Mouse (Mus musculus): Measurements from ENCODE around the gene Pold2. TPM values are rescaled to one million over a fixed set of nuclear protein-coding genes. Genes with fewer than 3 reads are reported as not detected.

The Pold2 gene
- polyA plus RNA-seq, 1 experiment from 2014 or later: 86.8 TPM

GRCm38 (mm10) chr11:5850452-5850851, 27.6 kb downstream of the Pold2 start:
- Histone ChIP-seq H3K27ac (ENCODE audit: low read depth, low read length) (no peak overlapping the region), H3K36me3 (ENCODE audit: control insufficient read depth, insufficient read depth, low read length) (no peaks in the 10 kb centered on the region), H3K27me3 (ENCODE audit: control insufficient read depth, insufficient read depth, low read length) (no peaks in the 10 kb centered on the region), H3K9me3 (replicated peaks; ENCODE audit: control insufficient read depth, low read length) (no peaks in the 10 kb centered on the region), H3K9ac (ENCODE audit: low read depth, low read length) (no peak overlapping the region), H3K4me3 (ENCODE audit: low read depth, low read length) (no peak overlapping the region), H3K4me1 (ENCODE audit: control insufficient read depth, insufficient read depth, low read length) (peaks cover 16% of the 10 kb centered on the region), H3K4me2 (no peak overlapping the region)
- no peak for ATAC-seq (replicated peaks; ENCODE audit: insufficient number of reproducible peaks, low FRiP score, low TSS enrichment)
- WGBS (ENCODE audit: insufficient replicate concordance): 49% methylated on average over 5 of the region's 5 CpGs

- H3K9me3 ChIP-seq (replicated peaks; ENCODE audit: control insufficient read depth, low read length): no peaks in the 10 kb centered on the region
- H3K27ac ChIP-seq (ENCODE audit: low read depth, low read length): no peak overlapping the region
- no peaks in the 10 kb centered on the region for H3K36me3 ChIP-seq (ENCODE audit: control insufficient read depth, insufficient read depth, low read length)
- WGBS (ENCODE audit: insufficient replicate concordance): 78% methylated on average over 2 of the region's 2 CpGs
- ATAC-seq (replicated peaks; ENCODE audit: insufficient number of reproducible peaks, low FRiP score, low TSS enrichment): no peak
- peaks cover 16% of the 10 kb centered on the region for H3K4me1 ChIP-seq (ENCODE audit: control insufficient read depth, insufficient read depth, low read length)
- no peaks in the 10 kb centered on the region for H3K27me3 ChIP-seq (ENCODE audit: control insufficient read depth, insufficient read depth, low read length)
- H3K4me2 ChIP-seq: no peak overlapping the region
- H3K4me3 ChIP-seq (ENCODE audit: low read depth, low read length): no peak overlapping the region
- H3K9ac ChIP-seq (ENCODE audit: low read depth, low read length): no peak overlapping the region
Observed at GRCm38 (mm10) chr11:5849316-5849715, 28.8 kb downstream of the Pold2 start.

- no peak for ATAC-seq (replicated peaks; ENCODE audit: insufficient number of reproducible peaks, low FRiP score, low TSS enrichment)
- H3K4me3 ChIP-seq (ENCODE audit: low read depth, low read length): no peak overlapping the region
- 68% methylated on average over 6 of the region's 6 CpGs for WGBS (ENCODE audit: insufficient replicate concordance)
- peaks cover 16% of the 10 kb centered on the region for H3K4me1 ChIP-seq (ENCODE audit: control insufficient read depth, insufficient read depth, low read length)
- no peaks in the 10 kb centered on the region for H3K27me3 ChIP-seq (ENCODE audit: control insufficient read depth, insufficient read depth, low read length)
- H3K36me3 ChIP-seq (ENCODE audit: control insufficient read depth, insufficient read depth, low read length): no peaks in the 10 kb centered on the region
- H3K9me3 ChIP-seq (replicated peaks; ENCODE audit: control insufficient read depth, low read length): no peaks in the 10 kb centered on the region
- no peak overlapping the region for H3K4me2 ChIP-seq
- no peak overlapping the region for H3K9ac ChIP-seq (ENCODE audit: low read depth, low read length)
- no peak overlapping the region for H3K27ac ChIP-seq (ENCODE audit: low read depth, low read length)
Observed at GRCm38 (mm10) chr11:5848741-5849140, 29.4 kb downstream of the Pold2 start.

GRCm38 (mm10) chr11:5846639-5847345, 31.3 kb downstream of the Pold2 start:
- ATAC-seq (replicated peaks; ENCODE audit: insufficient number of reproducible peaks, low FRiP score, low TSS enrichment): no peak

GRCm38 (mm10) chr11:5843131-5843530, 35.0 kb downstream of the Pold2 start:
- H3K4me1 ChIP-seq (ENCODE audit: control insufficient read depth, insufficient read depth, low read length): peaks cover 3% of the 10 kb centered on the region; the same call in 1 of the 2 replicates
- 81% methylated on average over 3 of the region's 3 CpGs for WGBS (ENCODE audit: insufficient replicate concordance)
- H3K9ac ChIP-seq (ENCODE audit: low read depth, low read length): no peak overlapping the region
- no peaks in the 10 kb centered on the region for H3K36me3 ChIP-seq (ENCODE audit: control insufficient read depth, insufficient read depth, low read length)
- no peaks in the 10 kb centered on the region for H3K27me3 ChIP-seq (ENCODE audit: control insufficient read depth, insufficient read depth, low read length)
- H3K4me3 ChIP-seq (ENCODE audit: low read depth, low read length): no peak overlapping the region
- no peak overlapping the region for H3K27ac ChIP-seq (ENCODE audit: low read depth, low read length)
- ATAC-seq (replicated peaks; ENCODE audit: insufficient number of reproducible peaks, low FRiP score, low TSS enrichment): no peak
- H3K4me2 ChIP-seq: no peak overlapping the region
- peaks cover 4% of the 10 kb centered on the region for H3K9me3 ChIP-seq (replicated peaks; ENCODE audit: control insufficient read depth, low read length)

More at GRCm38 (mm10) chr11:5846639-5847345, 31.3 kb downstream of the Pold2 start:
- H3K4me1 ChIP-seq (ENCODE audit: control insufficient read depth, insufficient read depth, low read length): peaks cover 10% of the 10 kb centered on the region
- H3K27ac ChIP-seq (ENCODE audit: low read depth, low read length): no peak overlapping the region
- WGBS (ENCODE audit: insufficient replicate concordance): 55% methylated on average over 7 of the region's 7 CpGs
- no peaks in the 10 kb centered on the region for H3K36me3 ChIP-seq (ENCODE audit: control insufficient read depth, insufficient read depth, low read length)
- no peak overlapping the region for H3K4me2 ChIP-seq
- no peaks in the 10 kb centered on the region for H3K27me3 ChIP-seq (ENCODE audit: control insufficient read depth, insufficient read depth, low read length)
- H3K4me3 ChIP-seq (ENCODE audit: low read depth, low read length): no peak overlapping the region
- H3K9me3 ChIP-seq (replicated peaks; ENCODE audit: control insufficient read depth, low read length): peaks cover 4% of the 10 kb centered on the region
- H3K9ac ChIP-seq (ENCODE audit: low read depth, low read length): no peak overlapping the region

- 93% methylated on average over 2 of the region's 2 CpGs for WGBS (ENCODE audit: insufficient replicate concordance)
- Histone ChIP-seq H3K4me1 (ENCODE audit: control insufficient read depth, insufficient read depth, low read length) (peaks cover 1% of the 10 kb centered on the region; the same call in 1 of the 2 replicates), H3K9me3 (replicated peaks; ENCODE audit: control insufficient read depth, low read length) (peaks cover 4% of the 10 kb centered on the region), H3K9ac (ENCODE audit: low read depth, low read length) (no peak overlapping the region), H3K27ac (ENCODE audit: low read depth, low read length) (no peak overlapping the region), H3K27me3 (ENCODE audit: control insufficient read depth, insufficient read depth, low read length) (no peaks in the 10 kb centered on the region), H3K4me2 (no peak overlapping the region), H3K36me3 (ENCODE audit: control insufficient read depth, insufficient read depth, low read length) (no peaks in the 10 kb centered on the region), H3K4me3 (ENCODE audit: low read depth, low read length) (no peak overlapping the region)
- ATAC-seq (replicated peaks; ENCODE audit: insufficient number of reproducible peaks, low FRiP score, low TSS enrichment): no peak
Observed at GRCm38 (mm10) chr11:5841751-5842150, 36.3 kb downstream of the Pold2 start.

GRCm38 (mm10) chr11:5840346-5840745, 37.7 kb downstream of the Pold2 start:
- WGBS (ENCODE audit: insufficient replicate concordance): 80% methylated on average over 7 of the region's 7 CpGs
- no peak overlapping the region for H3K27ac ChIP-seq (ENCODE audit: low read depth, low read length)

GRCm38 (mm10) chr11:5837251-5838246, 40.5 kb downstream of the Pold2 start, which contains the start of gene Polm:
Polm (minus strand) TSS chr11:5838016.
- H3K9me3 ChIP-seq (replicated peaks; ENCODE audit: control insufficient read depth, low read length): no peaks in the 10 kb centered on the region; the same call in 1 of the 2 replicates

More at GRCm38 (mm10) chr11:5840346-5840745, 37.7 kb downstream of the Pold2 start:
- Histone ChIP-seq H3K27me3 (ENCODE audit: control insufficient read depth, insufficient read depth, low read length) (no peaks in the 10 kb centered on the region), H3K9ac (ENCODE audit: low read depth, low read length) (no peak overlapping the region), H3K36me3 (ENCODE audit: control insufficient read depth, insufficient read depth, low read length) (no peaks in the 10 kb centered on the region), H3K4me2 (no peak overlapping the region), H3K4me3 (ENCODE audit: low read depth, low read length) (no peak overlapping the region), H3K4me1 (ENCODE audit: control insufficient read depth, insufficient read depth, low read length) (0 out of 2 replicates have a peak, but pooled peaks cover 3% of the 10 kb centered on the region), H3K9me3 (replicated peaks; ENCODE audit: control insufficient read depth, low read length) (peaks cover 4% of the 10 kb centered on the region)
- no peak for ATAC-seq (replicated peaks; ENCODE audit: insufficient number of reproducible peaks, low FRiP score, low TSS enrichment)

More at GRCm38 (mm10) chr11:5837251-5838246, 40.5 kb downstream of the Pold2 start, which contains the start of gene Polm:
- H3K4me3 ChIP-seq (ENCODE audit: low read depth, low read length): peak within 1 kb of the TSS; percentile 76
- H3K27me3 ChIP-seq (ENCODE audit: control insufficient read depth, insufficient read depth, low read length): no peaks in the 10 kb centered on the region
- peak within 1 kb of the TSS; percentile 77 for H3K27ac ChIP-seq (ENCODE audit: low read depth, low read length)
- WGBS (ENCODE audit: insufficient replicate concordance): under 1% methylated on average over 63 of the region's 63 CpGs
- peaks cover 10% of the 10 kb centered on the region; the same call in 1 of the 2 replicates for H3K36me3 ChIP-seq (ENCODE audit: control insufficient read depth, insufficient read depth, low read length)
- 0 out of 2 replicates have a peak, but pooled peaks cover 3% of the 10 kb centered on the region for H3K4me1 ChIP-seq (ENCODE audit: control insufficient read depth, insufficient read depth, low read length)
- ATAC-seq (replicated peaks; ENCODE audit: insufficient number of reproducible peaks, low FRiP score, low TSS enrichment): peak; percentile 94
- H3K9ac ChIP-seq (ENCODE audit: low read depth, low read length): peak within 1 kb of the TSS; percentile 81
- H3K4me2 ChIP-seq: peak within 1 kb of the TSS; percentile 76
